Mouse (Mus musculus) hindbrain, embryonic 11.5 days (tissue): ENCODE data around the gene Gm3415. TPM values are rescaled to one million over a fixed set of nuclear protein-coding genes. Genes with fewer than 3 reads are reported as not detected.
A peak's percentile ranks its signal among the peaks of the same experiment; 100 is the strongest.
"Not testable (repeated sequence)": the region's sequence is repeated elsewhere in the genome, so short reads cannot be mapped to it uniquely, and the experiment has no call there.

Experiments used
- ATAC-seq: fragments of 200-750 bp; cut with Nextera tagmentation; 2 replicates; pipeline ENCODE4 v1.8.0; 2017; ENCODE audit warnings: mild to moderate bottlenecking, moderate TSS enrichment, moderate library complexity; ENCODE audit not compliant: low FRiP score
- DNase-seq: peaks from one replicate; pipeline ENCODE4 v3.0.0-alpha.2; 2015; ENCODE audit warnings: low spot score
- H3K27ac ChIP-seq: fragments of 300-500 bp; sonication (generic); 2 replicates; pipeline ENCODE4 v1.5.1; 2014; ENCODE audit warnings: mild to moderate bottlenecking, low read depth, low read length
- H3K27me3 ChIP-seq: fragments of 300-500 bp; sonication (generic); 2 replicates; pipeline ENCODE4 v1.6.1; 2014; ENCODE audit warnings: mild to moderate bottlenecking, low read length, moderate library complexity, mixed read lengths; ENCODE audit not compliant: control insufficient read depth, insufficient read depth
- H3K36me3 ChIP-seq: fragments of 300-500 bp; sonication (generic); 2 replicates; pipeline ENCODE4 v1.6.1; 2014; ENCODE audit warnings: mild to moderate bottlenecking, low read length, moderate library complexity, mixed read lengths; ENCODE audit not compliant: control insufficient read depth, insufficient read depth
- H3K4me1 ChIP-seq: fragments of 300-500 bp; sonication (generic); replicated peaks from 2 replicates; pipeline ENCODE4 v1.6.1; 2014; ENCODE audit warnings: low read length, mixed read lengths; ENCODE audit not compliant: control insufficient read depth, insufficient read depth
- H3K4me2 ChIP-seq: fragments of 300-500 bp; sonication (generic); replicated peaks from 2 replicates; pipeline ENCODE4 v1.6.1; 2014; ENCODE audit warnings: mild to moderate bottlenecking, low read depth, low read length
- H3K4me3 ChIP-seq: fragments of 300-500 bp; sonication (generic); 2 replicates; pipeline ENCODE4 v1.5.1; 2014; ENCODE audit warnings: low read depth, low read length
- H3K9ac ChIP-seq: fragments of 300-500 bp; sonication (generic); 2 replicates; pipeline ENCODE4 v1.6.1; 2014; ENCODE audit warnings: low read depth, low read length
- H3K9me3 ChIP-seq: fragments of 300-500 bp; sonication (generic); 2 replicates; pipeline ENCODE4 v1.6.1; 2016; ENCODE audit warnings: low read length; ENCODE audit not compliant: control insufficient read depth
- WGBS: fragments of 180-500 bp; shearing (Covaris S2); extraction: QIAGEN DNeasy Blood & Tissue Kit; methylation state at CpG from one replicate; pipeline ENCODE4 v1.1.7; 2014; 5-methylcytosine and 5-hydroxymethylcytosine counted together
- polyA plus RNA-seq: library from polyadenylated mRNA; unstranded; fragments of >200 nt; fragmentation: Nextera tagmentation; extraction: Ambion mirVana; gene quantifications from 2 replicates; pipeline ENCODE4 v1.2.1, GENCODE M21; 2014

Gm3415 gene
- polyA plus RNA-seq = not detected in 2 replicates

GRCm38 (mm10) chr5:146555836-146556235, at the start of gene Gm3415:
Gene Gm3415 (plus strand): TSS chr5:146556136.
- not testable (repeated sequence) for ATAC-seq, H3K4me3 ChIP-seq, H3K27me3 ChIP-seq, DNase-seq, H3K9ac ChIP-seq, H3K4me1 ChIP-seq, H3K4me2 ChIP-seq, H3K27ac ChIP-seq, H3K36me3 ChIP-seq, H3K9me3 ChIP-seq
- WGBS = no CpG with 5 or more reads among the region's 3 CpGs

DNA sequence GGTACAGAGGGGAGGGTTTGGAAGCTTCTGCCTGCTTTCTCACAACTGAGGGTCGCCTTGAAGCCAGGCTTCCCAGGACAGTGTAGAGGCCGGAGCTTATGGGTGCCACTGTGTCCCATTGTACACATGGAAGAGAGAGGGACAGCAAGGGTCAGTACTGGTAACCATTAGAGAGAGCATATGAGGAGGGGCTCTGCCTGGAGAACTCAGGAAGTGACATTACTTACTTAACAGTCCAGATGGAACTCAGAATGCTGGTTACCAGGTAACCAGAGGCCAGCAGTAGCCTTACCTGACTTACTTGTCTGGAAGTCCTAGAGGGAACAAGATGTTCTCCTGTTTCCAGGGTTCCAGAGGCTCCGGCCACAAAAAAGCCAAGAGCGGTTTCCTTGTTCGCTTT, 42.1 kb upstream of the Gm3415 start, which contains the start of gene Gm3402:
Gm3402 (plus strand) TSS at position 301 of the 400 bp plus-strand sequence.
- H3K4me1 ChIP-seq, H3K4me2 ChIP-seq, H3K9me3 ChIP-seq, H3K4me3 ChIP-seq, H3K36me3 ChIP-seq, H3K27me3 ChIP-seq, DNase-seq, H3K27ac ChIP-seq, ATAC-seq, H3K9ac ChIP-seq: not testable (repeated sequence)
- WGBS = no CpG with 5 or more reads among the region's 5 CpGs

GRCm38 (mm10) chr5:146525501-146525900, 30.4 kb upstream of the Gm3415 start, which contains the start of gene Gm3404:
Gene Gm3404 (plus strand): TSS chr5:146525801.
- DNase-seq, H3K4me1 ChIP-seq, H3K27ac ChIP-seq, H3K4me3 ChIP-seq, H3K9me3 ChIP-seq, H3K27me3 ChIP-seq, ATAC-seq, H3K9ac ChIP-seq, H3K36me3 ChIP-seq, H3K4me2 ChIP-seq: not testable (repeated sequence)
- WGBS = no CpG with 5 or more reads among the region's 3 CpGs

DNA sequence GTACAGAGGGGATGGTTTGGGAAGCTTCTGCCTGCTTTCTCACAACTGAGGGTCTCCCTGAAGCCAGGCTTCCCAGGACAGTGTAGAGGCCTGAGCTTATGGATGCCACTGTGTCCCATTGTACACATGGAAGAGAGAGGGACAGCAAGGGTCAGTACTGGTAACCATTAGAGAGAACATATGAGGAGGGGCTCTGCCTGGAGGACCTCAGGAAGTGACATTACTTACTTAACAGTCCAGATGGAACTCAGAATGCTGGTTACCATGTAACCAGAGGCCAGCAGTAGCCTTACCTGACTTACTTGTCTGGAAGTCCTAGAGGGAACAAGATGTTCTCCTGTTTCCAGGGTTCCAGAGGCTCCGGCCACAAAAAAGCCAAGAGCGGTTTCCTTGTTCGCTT, 18.6 kb upstream of the Gm3415 start, which contains the start of gene Gm3409:
Gm3409 (plus strand) TSS at position 301 of the 400 bp plus-strand sequence.
- not testable (repeated sequence) for DNase-seq, ATAC-seq, H3K4me1 ChIP-seq, H3K27ac ChIP-seq, H3K4me3 ChIP-seq, H3K27me3 ChIP-seq, H3K9me3 ChIP-seq, H3K9ac ChIP-seq, H3K4me2 ChIP-seq, H3K36me3 ChIP-seq
- 100% methylated on average over 2 of the region's 3 CpGs for WGBS

GRCm38 (mm10) chr5:146564259-146564658, 8.3 kb downstream of the Gm3415 start:
- H3K9ac ChIP-seq = no peak overlapping the region
- no peak for ATAC-seq
- H3K27me3 ChIP-seq = no peaks in the 10 kb centered on the region
- H3K36me3 ChIP-seq = no peaks in the 10 kb centered on the region
- H3K4me3 ChIP-seq = no peak overlapping the region
- 79% methylated on average over 1 of the region's 1 CpGs for WGBS
- no peak overlapping the region for H3K27ac ChIP-seq
- DNase-seq = no peak
- H3K4me1 ChIP-seq = no peaks in the 10 kb centered on the region
- H3K9me3 ChIP-seq = no peaks in the 10 kb centered on the region
- H3K4me2 ChIP-seq = no peak overlapping the region

DNA sequence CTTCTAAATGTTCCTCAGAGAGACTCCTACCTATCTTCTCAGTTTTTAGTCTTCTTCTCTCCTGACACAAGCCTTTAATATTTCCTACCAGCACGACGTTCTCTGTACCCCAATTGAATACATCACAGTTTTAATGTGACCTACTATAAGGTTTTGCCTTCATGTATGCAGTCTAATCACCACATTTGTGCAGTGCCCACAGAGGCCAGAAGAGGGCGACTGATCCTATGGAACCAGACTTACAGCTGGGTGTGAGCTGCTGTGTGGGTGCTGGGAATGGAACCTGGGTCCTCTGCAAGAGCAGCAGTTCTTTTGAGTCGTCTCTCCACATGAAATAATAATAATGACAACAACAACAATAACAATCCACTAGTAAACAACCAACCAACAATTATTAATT, 11.1 kb downstream of the Gm3415 start:
- Histone ChIP-seq H3K4me1 (no peaks in the 10 kb centered on the region), H3K27me3 (no peaks in the 10 kb centered on the region), H3K9ac (no peak overlapping the region), H3K4me2 (no peak overlapping the region), H3K4me3 (no peak overlapping the region), H3K27ac (no peak overlapping the region), H3K9me3 (no peaks in the 10 kb centered on the region), H3K36me3 (no peaks in the 10 kb centered on the region)
- WGBS = 60% methylated on average over 4 of the region's 4 CpGs
- ATAC-seq (no peak), DNase-seq (peak; percentile 69)

DNA sequence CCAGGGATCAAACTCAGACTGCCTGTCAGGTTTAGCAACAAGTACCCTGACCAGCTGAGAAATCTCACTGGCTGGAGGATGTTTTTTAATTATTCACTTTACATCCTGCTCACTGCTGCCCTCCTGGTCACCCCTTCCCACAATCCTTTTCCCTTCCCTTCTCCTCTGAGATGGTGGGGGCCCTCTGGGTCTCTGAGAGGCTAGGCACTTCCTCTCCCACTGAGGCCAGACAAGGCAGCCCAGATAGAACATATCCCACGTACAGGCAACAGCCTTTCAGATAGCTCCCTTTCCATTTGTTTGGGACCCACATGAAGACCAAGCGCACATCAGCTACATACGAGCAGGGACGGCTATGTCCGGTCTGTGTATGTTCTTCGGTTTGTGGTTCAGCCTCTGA, 14.2 kb downstream of the Gm3415 start:
- ATAC-seq, H3K36me3 ChIP-seq, H3K9me3 ChIP-seq, H3K4me3 ChIP-seq, H3K4me2 ChIP-seq, H3K27me3 ChIP-seq, DNase-seq, H3K4me1 ChIP-seq, H3K9ac ChIP-seq, H3K27ac ChIP-seq: not testable (repeated sequence)
- WGBS = 80% methylated on average over 6 of the region's 6 CpGs

DNA sequence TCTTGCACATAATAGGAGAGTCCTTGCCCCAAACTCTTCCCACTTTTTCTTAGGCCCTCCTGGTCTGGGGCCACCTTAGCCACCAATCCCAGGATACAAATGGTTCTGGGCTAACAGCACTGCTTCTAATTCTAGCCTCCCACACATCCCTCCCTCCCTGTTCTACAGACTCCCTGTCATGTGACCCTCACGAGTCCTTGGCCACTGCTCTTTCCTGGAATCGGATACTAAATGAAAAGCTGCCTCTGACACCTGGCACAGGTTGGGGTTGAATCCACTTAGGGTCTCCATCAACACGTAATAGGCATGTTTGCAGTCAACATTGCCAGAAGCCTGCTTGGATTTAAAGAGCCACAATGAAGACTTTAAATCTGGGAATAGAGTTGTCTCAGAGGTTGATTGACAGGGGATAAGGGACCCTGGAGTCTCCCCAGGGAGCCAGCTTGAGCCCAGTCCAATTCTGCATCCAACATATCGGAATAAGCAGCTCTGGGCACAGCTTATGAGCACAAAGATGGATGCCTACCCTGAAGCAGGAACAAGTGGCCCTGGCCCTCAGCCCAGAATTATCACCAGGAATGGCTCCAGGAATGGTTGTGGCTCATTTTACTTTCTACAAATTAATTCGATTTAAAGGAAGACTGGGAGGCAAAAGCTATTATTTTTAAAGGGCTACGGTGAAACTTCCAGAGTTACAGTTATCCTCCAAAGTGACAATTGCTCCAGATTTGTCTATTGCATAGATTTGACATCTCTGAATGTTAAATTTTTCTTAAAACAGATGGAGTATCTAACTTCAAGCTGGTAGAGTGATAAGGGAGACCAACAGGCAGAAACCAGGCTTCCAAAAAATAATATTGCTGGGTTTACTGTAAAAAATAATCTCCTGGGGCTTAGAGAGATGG, 16.1 kb downstream of the Gm3415 start:
- not testable (repeated sequence) for H3K4me3 ChIP-seq, H3K9me3 ChIP-seq, H3K4me2 ChIP-seq, ATAC-seq, H3K4me1 ChIP-seq, H3K9ac ChIP-seq, H3K27me3 ChIP-seq, DNase-seq, H3K27ac ChIP-seq, H3K36me3 ChIP-seq
- WGBS = 80% methylated on average over 6 of the region's 6 CpGs

GRCm38 (mm10) chr5:146572735-146573042, 16.8 kb downstream of the Gm3415 start:
- not testable (repeated sequence) for H3K4me3 ChIP-seq, H3K36me3 ChIP-seq, H3K4me1 ChIP-seq, H3K27me3 ChIP-seq, H3K9me3 ChIP-seq, H3K27ac ChIP-seq, ATAC-seq, H3K4me2 ChIP-seq, DNase-seq, H3K9ac ChIP-seq
- WGBS = 95% methylated on average over 4 of the region's 4 CpGs
